Mouse (Mus musculus) B cell, adult 62 days (primary cell): ENCODE measurements around the gene Lypd1. TPM values are rescaled to one million over a fixed set of nuclear protein-coding genes. Genes with fewer than 3 reads are reported as not detected.

Source experiments
- total RNA-seq: library from RNA; stranded (reverse); gene quantifications from 4 replicates; pipeline ENCODE4 v1.2.4, GENCODE M21; 2023

The Lypd1 gene
- total RNA-seq: not detected in 4 replicates

DNA sequence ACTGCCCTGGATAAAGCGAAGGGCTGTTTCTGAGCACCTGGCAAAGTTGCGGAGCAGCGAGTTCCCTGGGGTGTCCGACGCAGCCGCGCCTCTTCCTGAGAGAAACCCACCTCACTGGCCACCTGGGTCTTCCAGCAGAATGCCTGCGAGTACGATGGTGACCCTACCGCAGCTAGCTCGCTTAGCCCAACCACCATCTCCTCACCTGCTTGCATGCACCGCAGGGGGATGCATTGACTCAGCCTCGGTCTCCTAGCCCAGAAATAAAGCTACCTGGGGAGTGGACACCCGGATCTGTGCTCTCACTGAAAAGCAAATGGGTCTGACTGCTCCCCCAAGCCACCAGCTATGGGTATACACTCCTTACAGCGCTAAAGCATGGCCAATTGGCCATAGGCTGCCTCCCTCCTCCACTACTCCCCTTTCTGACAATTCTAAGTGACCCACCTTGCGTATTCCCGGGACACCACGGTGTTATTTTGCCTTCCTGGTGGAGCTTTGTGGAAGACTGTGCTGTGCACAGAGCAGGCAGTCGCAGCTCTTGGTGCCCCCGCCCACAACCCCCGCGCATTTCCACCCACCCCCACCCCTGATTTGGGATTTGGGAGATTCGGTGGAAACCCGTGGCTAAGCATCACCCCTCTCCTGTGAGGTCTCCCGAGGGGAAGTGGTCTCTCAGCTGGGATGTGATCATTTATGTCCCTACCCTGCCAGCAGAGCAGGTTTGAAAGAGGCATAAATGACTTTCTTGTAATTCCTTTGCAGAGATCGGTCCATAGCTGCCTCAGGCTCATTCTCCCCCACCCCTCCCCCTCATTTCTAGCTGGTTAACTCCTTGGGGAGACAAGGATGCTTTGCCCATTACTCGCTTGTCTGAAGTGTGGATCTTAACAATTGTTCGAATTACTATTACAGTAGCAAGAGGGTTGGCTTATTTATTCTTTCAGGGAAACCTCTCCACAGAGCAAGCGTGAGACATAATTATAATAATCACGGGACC, at the start of gene Lypd1:
TSS of gene Lypd1 (minus strand) at position 501 of the 1,000 bp plus-strand sequence.

Other genes with a start within 250 kb of the Lypd1 start
- not detected in 4 replicates for gene Gpr39, start 236.1 kb downstream of the Lypd1 start, total RNA-seq